11 mouse cellular contexts compared by ENCODE assay signal in genomic region chr1:39896581-39896980, GRCm38 (mm10). TPM values are rescaled to one million over a fixed set of nuclear protein-coding genes. Genes with fewer than 3 reads are reported as not detected.
DNase-seq lines count a peak whose midpoint lies in the region; ATAC-seq lines count a peak whose summit lies in the region.
"Had no signal": no experiment of that assay in that cellular context is flagged by ENCODE, and none has a peak within 500 bp of the region (broad histone marks: within the 10 kb centered on the region; RNA-seq: fewer than 3 reads in every experiment).

No protein-coding gene starts in this region.

- peak; percentile 91 for DNase-seq in heart, adult 11 months
- DNase-seq in heart, postnatal 25 days (ENCODE audit: low spot score), result no peak
- peak; percentile 94 for DNase-seq in 416B (ENCODE audit: low read depth)
- DNase-seq in gonadal fat pad, adult 2 months (ENCODE audit: low read depth), result peak; percentile 66
- DNase-seq in right cerebral cortex, postnatal 14 days, result no peak
- DNase-seq: kidney, adult 9 months had no signal

- no peaks in the 10 kb centered on the region for H3K9me3 ChIP-seq in forebrain, embryonic 16.5 days (ENCODE audit: control insufficient read depth, low read length)
- no peaks in the 10 kb centered on the region for H3K9me3 ChIP-seq in intestine, embryonic 16.5 days (ENCODE audit: control insufficient read depth, low read length)
- H3K9me3 ChIP-seq: embryonic facial prominence, embryonic 15.5 days had no signal

- no peak overlapping the region for H3K4me3 ChIP-seq in forebrain, embryonic 16.5 days (replicated peaks; ENCODE audit: low read length)
- H3K4me3 ChIP-seq in intestine, embryonic 16.5 days (ENCODE audit: low read length), result no peak overlapping the region
- H3K4me3 ChIP-seq: embryonic facial prominence, embryonic 15.5 days had no signal

- no peak overlapping the region for H3K9ac ChIP-seq in forebrain, embryonic 16.5 days (replicated peaks; ENCODE audit: low read depth, low read length)
- no peak overlapping the region for H3K9ac ChIP-seq in intestine, embryonic 16.5 days (ENCODE audit: low read depth, low read length)
- H3K9ac ChIP-seq: embryonic facial prominence, embryonic 15.5 days had no signal

- H3K4me2 ChIP-seq in forebrain, embryonic 16.5 days (ENCODE audit: low read length), result no peak overlapping the region
- no peak overlapping the region for H3K4me2 ChIP-seq in intestine, embryonic 16.5 days (ENCODE audit: low read depth, low read length)
- H3K4me2 ChIP-seq: embryonic facial prominence, embryonic 15.5 days; midbrain, embryonic 11.5 days had no signal

- whole genome bisulfite sequencing in forebrain, embryonic 16.5 days, result 76% methylated on average over 2 of the region's 2 CpGs
- 59% methylated on average over 2 of the region's 2 CpGs for WGBS in intestine, embryonic 16.5 days

- no peaks in the 10 kb centered on the region for H3K27me3 ChIP-seq in forebrain, embryonic 16.5 days (replicated peaks; ENCODE audit: control insufficient read depth, insufficient read depth, low read length)
- H3K27me3 ChIP-seq in intestine, embryonic 16.5 days (replicated peaks; ENCODE audit: control insufficient read depth, insufficient read depth, low read length), result no peaks in the 10 kb centered on the region
- H3K27me3 ChIP-seq: embryonic facial prominence, embryonic 15.5 days had no signal

- no peaks in the 10 kb centered on the region for H3K36me3 ChIP-seq in forebrain, embryonic 16.5 days (ENCODE audit: control insufficient read depth, insufficient read depth)
- H3K36me3 ChIP-seq in intestine, embryonic 16.5 days (ENCODE audit: control insufficient read depth, insufficient read depth, low read length), result no peaks in the 10 kb centered on the region
- H3K36me3 ChIP-seq: embryonic facial prominence, embryonic 15.5 days had no signal

- peaks cover 8% of the 10 kb centered on the region for H3K4me1 ChIP-seq in forebrain, embryonic 16.5 days (replicated peaks; ENCODE audit: control insufficient read depth, insufficient read depth, low read length)
- peaks cover 17% of the 10 kb centered on the region for H3K4me1 ChIP-seq in intestine, embryonic 16.5 days (ENCODE audit: control insufficient read depth, insufficient read depth, low read length)

- peak; percentile 46 for ATAC-seq in neutrophil, adult 5-6 weeks (ENCODE audit: extremely low read depth, insufficient number of reproducible peaks, low FRiP score, poor library complexity, severe bottlenecking)
- no peak for ATAC-seq in forebrain, embryonic 16.5 days
- ATAC-seq in intestine, embryonic 16.5 days, result no peak

- intact Hi-C loops in heart, postnatal 25 days (cut with DNase I), result loop anchor here (5.0 kb wide), 2 partner anchors 74 to 209 kb away; no protein-coding TSS in a partner anchor

- H3K27ac ChIP-seq in forebrain, embryonic 16.5 days (ENCODE audit: low read length), result no peak overlapping the region
- H3K27ac ChIP-seq in intestine, embryonic 16.5 days (ENCODE audit: low read length), result no peak overlapping the region
- H3K27ac ChIP-seq: embryonic facial prominence, embryonic 15.5 days had no signal

RNA-seq across cellular contexts. Expression of gene Map4k4, which starts 4.1 kb away (rescaled TPM):
- 100 to 1,000 TPM; 155 to 174 TPM for total RNA-seq in heart, postnatal 25 days (2021)
- 70.9 and 88.8 TPM in 2 replicates for polyA plus RNA-seq in gonadal fat pad, adult 2 months (2012; rRNA removed)
- total RNA-seq in neutrophil, adult 5-6 weeks (2017), result 226 and 236 TPM in 2 replicates
- 38.5 and 49.5 TPM in 2 replicates for polyA plus RNA-seq in forebrain, embryonic 16.5 days (2015; fragmentation: Nextera tagmentation; extraction: Ambion mirVana)
- polyA plus RNA-seq in intestine, embryonic 16.5 days (2015; fragmentation: Nextera tagmentation; extraction: Ambion mirVana), result 10.1 TPM in 2 replicates

Comparison
In these comparisons a context has a peak if more than half of its experiments do, and no peak if none do; other contexts are left out.
1. DNase-seq: peak in heart, adult 11 months (single experiment), 416B (single experiment) and gonadal fat pad, adult 2 months (single experiment); none in heart, postnatal 25 days (single experiment) and right cerebral cortex, postnatal 14 days (single experiment).